Mouse (Mus musculus) thymus, adult 18-20 months (tissue): Measurements from ENCODE around the gene Gm49333.
"Not testable (repeated sequence)": the region's sequence is repeated elsewhere in the genome, so short reads cannot be mapped to it uniquely, and the experiment has no call there.

ENCODE experiments used
- DNase-seq, 2 experiments: peaks; one replicate each; pipeline ENCODE4 v3.0.0; 2022; ENCODE audit warnings: mixed read lengths in 2 of 2

Gene Gm49333

GRCm38 (mm10) chr16:20628871-20629391 is 17.5 kb downstream of the Gm49333 start:
- DNase-seq: no peak

DNA sequence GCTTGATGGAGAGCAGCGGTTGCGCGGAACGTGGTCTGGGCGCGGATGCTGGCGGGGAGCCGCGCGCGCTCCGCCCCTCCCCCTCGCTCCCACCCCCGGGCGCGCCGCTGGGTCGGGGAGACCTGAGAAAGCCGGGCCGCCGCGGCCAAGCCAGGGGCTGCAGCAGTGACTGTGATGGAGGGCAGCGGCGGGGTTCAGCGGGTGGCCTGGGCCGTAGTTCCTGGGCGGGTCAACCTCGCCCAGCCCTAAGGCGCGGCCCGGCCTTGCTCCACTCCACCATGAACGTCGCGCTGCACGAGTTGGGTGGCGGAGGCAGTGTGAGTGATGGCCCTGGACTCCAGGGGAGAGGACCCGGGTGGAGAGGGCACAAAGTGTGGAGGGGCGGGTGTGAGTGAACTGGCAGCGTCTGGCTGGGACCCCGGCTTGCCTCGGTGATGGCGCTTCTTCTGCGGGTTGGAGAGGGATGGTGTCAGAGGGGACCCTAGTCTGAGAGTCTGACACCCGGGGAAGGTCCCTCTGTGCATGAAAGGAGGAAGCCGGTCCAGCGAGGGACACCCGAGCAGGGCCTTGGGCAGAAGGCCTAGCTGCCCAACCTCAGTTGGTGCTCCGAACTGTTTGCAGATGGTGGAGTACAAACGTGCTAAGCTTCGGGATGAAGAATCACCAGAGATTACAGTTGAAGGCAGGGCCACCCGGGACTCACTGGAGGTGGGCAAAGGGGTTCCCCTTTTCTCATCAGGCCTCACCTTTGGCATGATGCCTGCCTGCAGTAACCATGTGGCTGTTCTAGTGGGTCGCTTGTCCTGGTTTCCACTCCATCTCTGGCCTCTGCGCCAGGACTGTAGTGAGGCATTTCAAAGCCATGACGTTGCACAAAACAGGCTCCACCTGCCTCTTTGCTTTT is 18.6 kb downstream of the Gm49333 start, which contains the start of gene Ece2:
Ece2 (plus strand) TSS at position 98 of the 904 bp plus-strand sequence.
- DNase-seq: no peak

DNA sequence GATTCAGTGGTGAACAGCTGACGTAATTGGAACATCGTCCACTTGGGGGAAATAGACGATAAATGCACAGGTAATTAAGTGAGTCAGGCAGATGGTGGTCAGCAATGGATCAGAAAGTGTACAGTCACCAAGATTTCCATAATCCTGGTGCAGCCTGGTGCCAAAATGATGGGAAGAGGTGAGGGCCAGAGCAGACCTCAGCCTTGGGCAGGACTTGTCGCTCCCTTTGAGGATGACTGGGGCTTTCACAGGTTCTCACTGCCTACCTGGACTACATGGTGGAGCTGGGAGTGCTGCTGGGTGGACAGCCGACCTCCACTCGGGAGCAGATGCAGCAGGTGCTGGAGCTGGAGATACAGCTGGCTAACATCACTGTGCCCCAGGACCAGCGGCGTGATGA is 26.0 kb downstream of the Gm49333 start:
- no peak for DNase-seq

DNA sequence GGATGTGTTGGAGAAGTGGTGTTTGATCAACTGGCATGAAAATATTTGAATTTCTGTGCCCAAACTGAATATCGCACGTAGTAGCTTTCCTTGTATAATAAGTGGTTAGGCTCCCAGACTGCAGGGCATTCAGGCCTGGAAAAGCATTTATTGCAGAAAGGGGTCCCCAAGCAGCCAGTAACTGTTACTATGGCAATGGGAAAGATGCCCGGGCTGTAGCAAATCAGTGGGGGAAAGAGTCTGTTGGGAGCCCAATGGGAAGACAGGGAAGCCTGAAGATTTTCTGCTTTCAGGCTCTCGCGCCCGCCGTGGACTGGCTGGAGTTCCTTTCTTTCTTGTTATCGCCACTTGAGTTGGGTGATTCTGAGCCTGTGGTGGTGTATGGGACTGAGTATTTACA is 27.0 kb downstream of the Gm49333 start:
- DNase-seq: no peak

DNA sequence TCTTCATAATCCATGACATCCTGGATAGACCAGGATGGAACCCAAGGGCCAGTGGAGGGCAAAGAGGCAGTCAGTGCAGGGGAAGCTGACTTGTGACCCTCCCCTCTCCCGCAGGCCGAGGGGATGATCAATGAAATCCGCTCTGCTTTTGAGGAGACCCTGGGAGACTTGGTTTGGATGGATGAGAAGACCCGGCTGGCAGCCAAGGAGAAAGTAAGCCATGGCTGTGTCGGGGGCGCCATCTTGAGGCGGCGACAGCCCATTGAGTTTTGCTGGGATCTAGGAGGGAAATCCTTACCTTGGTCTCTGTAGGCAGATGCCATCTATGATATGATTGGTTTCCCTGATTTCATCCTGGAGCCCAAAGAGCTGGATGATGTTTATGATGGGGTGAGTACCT is 30.8 kb downstream of the Gm49333 start:
- peak in 1 of 2 experiments; percentile 16 for DNase-seq

GRCm38 (mm10) chr16:20643911-20644310 is 32.5 kb downstream of the Gm49333 start:
- no peak for DNase-seq

DNA sequence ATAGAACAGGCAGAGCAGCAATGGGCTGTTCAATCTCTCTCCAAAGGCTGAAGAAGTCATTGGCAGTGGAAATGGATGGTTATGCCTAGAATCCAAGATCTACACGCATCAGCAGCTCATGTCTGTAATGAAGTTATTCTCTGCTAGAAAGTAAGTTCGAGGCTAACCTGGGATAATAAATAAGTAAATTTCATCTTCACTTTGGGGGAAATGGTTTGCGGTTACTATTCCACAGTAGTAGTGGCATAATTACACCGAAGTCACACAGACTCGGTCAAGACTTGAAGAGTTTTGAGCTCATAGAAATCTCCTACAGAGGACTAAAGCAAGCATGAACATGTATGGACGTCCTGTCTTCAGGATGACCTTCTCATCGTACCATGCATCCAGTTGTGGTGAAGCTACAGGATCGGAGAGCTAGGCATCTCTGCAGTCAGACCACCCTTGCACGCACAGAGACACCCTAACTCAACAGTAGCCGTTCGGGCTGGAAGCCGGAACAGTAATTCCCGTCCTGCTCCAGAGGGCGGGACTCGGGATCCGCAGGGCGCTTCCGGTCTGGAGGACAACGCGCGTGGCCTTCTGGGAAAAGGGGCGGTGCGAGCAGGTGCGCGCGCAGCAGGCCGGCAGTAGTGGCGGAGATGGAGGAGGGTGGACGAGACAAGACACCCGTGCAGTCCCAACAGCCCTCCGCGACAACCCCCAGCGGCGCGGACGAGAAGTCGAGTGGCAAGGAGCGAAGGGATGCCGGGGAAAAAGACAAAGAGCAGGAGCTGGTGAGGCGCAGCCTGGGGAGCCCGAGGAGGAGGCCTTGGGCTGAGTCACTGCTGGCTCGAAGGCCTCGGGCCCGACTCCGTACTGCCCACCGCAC is 39.9 kb downstream of the Gm49333 start, which contains the start of gene Psmd2:
Psmd2 (plus strand) TSS at position 577 of the 871 bp plus-strand sequence.
- peak; percentile 88 to 89 for DNase-seq

- DNase-seq: no peak
Measured at GRCm38 (mm10) chr16:20651947-20652310, 40.5 kb downstream of the Gm49333 start.

DNA sequence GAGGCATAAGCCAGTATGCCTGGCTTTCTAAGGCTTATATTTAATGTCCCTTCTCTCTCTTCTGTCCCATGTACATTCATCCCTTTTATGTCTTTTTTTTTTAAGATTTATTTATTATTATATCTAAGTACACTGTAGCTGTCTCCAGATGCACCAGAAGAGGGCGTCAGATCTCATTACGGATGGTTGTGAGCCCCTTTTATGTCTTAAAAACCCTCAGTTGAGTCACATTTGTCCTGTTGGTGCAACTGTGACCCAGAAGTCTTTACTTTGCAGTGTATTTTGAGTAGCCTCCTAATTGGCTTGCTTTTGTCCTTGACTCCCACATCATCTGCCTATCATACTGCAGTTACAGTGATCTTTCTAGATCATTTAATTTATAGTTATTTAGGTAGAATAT is 41.9 kb downstream of the Gm49333 start:
- DNase-seq: no peak

DNA sequence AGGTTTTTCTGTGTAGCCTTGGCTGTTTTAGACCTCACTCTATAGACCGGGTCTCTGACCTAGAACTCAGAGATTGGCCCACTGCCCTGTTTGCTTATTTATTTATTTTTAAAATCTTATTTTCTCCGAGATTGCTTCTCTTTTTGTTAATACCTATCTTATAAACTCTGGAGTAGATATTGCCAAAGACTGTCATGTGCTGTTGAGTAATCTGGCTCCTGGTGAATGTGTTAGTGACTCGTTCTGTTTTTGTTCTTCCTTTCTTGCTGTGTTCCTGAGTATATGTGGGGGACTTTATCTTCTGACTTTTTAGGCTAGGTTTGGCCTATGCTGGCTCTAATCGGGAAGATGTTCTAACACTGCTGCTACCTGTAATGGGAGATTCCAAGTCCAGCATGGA is 46.3 kb downstream of the Gm49333 start:
- no peak for DNase-seq

DNA sequence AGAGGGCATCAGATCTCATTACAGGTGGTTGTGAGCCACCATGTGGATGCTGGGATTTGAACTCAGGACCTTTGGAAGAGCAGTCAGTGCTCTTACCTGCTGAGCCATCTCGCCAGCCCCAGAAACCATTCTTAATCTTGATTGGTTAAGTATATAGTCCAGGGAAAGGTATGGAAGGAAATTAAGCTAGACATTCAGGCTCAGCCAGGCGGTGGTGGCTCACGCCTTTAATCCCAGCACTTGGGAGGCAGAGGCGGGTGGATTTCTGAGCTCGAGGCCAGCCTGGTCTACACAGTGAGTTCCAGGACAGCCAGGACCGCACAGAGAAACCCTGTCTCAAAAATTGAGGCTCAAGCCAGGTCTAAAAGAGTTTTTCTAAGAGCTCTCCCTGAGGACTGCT is 56.6 kb downstream of the Gm49333 start, which contains the start of gene Eif4g1:
Eif4g1 (plus strand) TSS at position 301 of the 400 bp plus-strand sequence.
- not testable (repeated sequence) for DNase-seq

DNA sequence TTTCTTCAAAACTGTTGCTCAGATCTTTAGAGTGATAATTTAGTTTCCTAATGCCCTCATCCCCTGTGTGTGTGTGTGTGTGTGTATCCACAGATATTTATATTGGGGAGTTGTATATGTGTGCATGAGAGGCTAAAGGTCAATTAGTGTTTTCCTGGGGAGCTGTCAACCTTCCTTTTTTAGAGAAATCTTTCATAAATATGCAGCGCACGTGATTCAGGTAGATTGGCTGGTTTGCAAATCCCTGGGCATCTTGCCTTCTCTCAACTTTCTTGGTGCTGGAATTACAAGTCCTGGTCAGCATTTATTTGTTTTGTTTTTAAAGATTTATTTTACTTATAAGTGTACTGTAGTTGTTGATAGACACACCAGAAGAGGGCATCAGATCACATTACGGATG is 58.9 kb downstream of the Gm49333 start:
- no peak for DNase-seq

GRCm38 (mm10) chr16:20671886-20672285 is 60.5 kb downstream of the Gm49333 start:
- no peak for DNase-seq

GRCm38 (mm10) chr16:20672500-20672902 is 61.1 kb downstream of the Gm49333 start:
- peak; percentile 90 to 93 for DNase-seq

- peak; percentile 36 to 38 for DNase-seq
Measured at GRCm38 (mm10) chr16:20672965-20673705, 61.7 kb downstream of the Gm49333 start.

DNA sequence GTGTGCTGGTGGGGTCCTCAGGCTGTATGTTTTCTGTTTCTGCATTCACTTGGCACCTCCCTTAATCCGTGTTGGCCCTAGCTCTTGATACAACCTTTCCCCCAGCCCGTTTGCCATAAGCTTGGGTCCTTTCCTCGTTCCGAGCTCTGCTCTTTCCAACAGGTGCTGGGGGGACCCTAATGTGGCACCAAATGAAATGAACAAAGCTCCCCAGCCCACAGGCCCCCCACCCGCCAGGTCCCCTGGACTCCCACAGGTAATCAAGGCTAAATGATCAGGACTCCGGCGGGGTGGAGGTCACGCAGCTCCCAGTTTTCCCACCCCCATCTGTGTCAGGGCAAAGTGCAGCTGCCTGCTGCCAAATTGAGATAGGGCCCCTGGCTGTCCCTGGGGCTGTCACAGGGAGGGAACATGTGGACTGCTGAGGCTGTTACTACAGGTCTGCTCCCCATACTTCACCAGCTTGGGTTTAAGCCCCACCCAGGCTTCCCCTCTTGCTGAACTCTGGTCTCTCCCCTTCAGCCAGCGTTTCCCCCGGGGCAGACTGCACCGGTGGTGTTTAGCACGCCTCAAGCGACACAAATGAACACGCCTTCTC is 62.4 kb downstream of the Gm49333 start:
- DNase-seq: peak in 1 of 2 experiments; percentile 23

- no peak for DNase-seq
Measured at GRCm38 (mm10) chr16:20675213-20675612, 63.8 kb downstream of the Gm49333 start.

- DNase-seq: no peak
Measured at GRCm38 (mm10) chr16:20676702-20677101, 65.3 kb downstream of the Gm49333 start.

DNA sequence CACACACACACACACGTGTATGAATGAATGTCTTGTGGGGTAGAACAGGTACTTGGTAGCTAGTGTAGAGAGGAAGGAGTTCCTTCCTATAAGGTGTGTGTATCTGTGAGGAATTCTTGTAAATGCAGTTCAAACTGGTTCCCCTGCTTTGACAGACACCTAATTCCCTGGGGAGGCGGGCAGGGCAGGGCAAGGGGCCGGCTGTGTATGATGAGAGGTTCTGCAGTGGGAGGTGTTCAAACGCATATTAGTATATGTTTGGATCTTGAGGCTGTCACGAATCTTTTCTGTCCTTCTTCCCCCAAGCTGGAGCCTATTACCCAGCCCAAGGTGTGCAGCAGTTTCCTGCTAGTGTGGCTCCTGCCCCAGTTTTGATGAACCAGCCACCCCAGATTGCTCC is 66.0 kb downstream of the Gm49333 start:
- DNase-seq: no peak

DNA sequence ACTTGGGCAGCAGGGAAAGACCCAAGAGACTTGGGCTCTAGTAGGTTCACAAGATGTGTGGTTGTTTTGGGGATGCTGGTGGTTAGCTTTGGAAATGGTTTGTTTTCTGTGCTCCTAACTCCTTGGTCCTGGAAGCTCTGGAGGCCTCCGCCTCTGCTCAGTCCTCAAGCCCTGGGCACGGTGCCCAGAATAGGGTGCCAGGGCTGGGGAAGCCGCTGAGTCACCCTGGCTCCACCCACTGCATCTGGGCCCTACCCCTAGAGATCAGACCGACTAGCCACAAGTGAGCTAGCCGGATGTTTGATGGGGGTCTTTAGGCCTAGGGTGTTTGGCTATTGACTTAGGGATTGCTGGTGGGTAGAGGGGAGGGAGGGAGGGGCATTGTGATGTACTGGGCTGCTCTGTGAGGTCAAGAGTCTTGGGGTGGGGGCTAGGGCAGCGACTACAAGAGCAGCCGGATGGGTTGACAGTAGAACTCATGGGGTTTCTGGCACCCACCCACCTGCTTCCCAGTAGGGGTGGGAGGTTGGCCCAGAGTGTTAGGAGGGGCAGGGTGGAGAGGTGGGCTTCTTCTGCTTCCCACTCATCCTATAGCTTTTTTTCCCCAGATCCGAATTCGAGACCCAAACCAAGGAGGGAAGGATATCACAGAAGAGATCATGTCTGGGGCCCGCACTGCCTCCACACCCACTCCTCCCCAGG is 66.7 kb downstream of the Gm49333 start:
- DNase-seq: no peak

DNA sequence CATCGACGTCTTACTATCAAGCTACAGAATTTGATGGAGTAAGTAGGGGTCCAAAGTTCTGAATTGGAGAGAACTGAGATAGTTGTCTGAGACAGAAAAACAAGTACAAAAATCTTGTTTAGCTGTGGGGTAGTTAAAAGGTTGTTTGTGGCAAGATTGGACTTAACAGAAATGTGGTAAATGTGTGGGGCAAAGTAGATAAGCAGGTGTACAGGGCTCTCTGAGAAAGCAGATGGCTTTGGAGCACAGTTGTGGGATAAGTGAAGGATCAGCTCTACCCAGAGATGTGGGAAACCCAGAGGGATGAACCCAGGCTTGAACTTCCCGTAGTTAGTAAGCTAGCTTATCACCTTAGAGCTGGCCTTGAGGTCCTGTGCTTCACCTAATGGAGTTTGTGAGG is 79.4 kb downstream of the Gm49333 start:
- no peak for DNase-seq
